Mouse (Mus musculus) midbrain, embryonic 14.5 days (tissue): ENCODE measurements around the gene Ppfia4. TPM values are rescaled to one million over a fixed set of nuclear protein-coding genes. Genes with fewer than 3 reads are reported as not detected.

ENCODE experiments used
- polyA plus RNA-seq: library from polyadenylated mRNA; unstranded; fragments of >200 nt; fragmentation: Nextera tagmentation; extraction: Ambion mirVana; gene quantifications from 2 replicates; pipeline ENCODE4 v1.2.1, GENCODE M21; 2014

Ppfia4 gene
- polyA plus RNA-seq, 1 experiment from 2014 or later, result 11.5 TPM

Other genes starting within 250 kb of the Ppfia4 start
- 0.26 TPM in 1 of 2 replicates, not detected in the other for gene Chit1, start 221.7 kb downstream of the Ppfia4 start, polyA plus RNA-seq
- 3.6 and 3.7 TPM in 2 replicates for gene Chil1, start 150.8 kb downstream of the Ppfia4 start, polyA plus RNA-seq
- 0.12 TPM in 1 of 2 replicates, not detected in the other for gene Mybph, start 139.5 kb downstream of the Ppfia4 start, polyA plus RNA-seq
- 7.3 and 10.6 TPM in 2 replicates for gene Adora1, start 97.5 kb downstream of the Ppfia4 start, polyA plus RNA-seq
- gene Myog, start 42.9 kb downstream of the Ppfia4 start, polyA plus RNA-seq, result not detected in 2 replicates
- 121 and 151 TPM in 2 replicates for gene Tmem183a, start 29.1 kb upstream of the Ppfia4 start, polyA plus RNA-seq
- not detected in 2 replicates for gene 4933406M09Rik, start 53.0 kb upstream of the Ppfia4 start, polyA plus RNA-seq
- 9.0 and 9.2 TPM in 2 replicates for gene Cyb5r1, start 72.6 kb upstream of the Ppfia4 start, polyA plus RNA-seq
- 70.5 and 73.5 TPM in 2 replicates for gene Adipor1, start 82.5 kb upstream of the Ppfia4 start, polyA plus RNA-seq
- 19.6 and 34.4 TPM in 2 replicates for gene Klhl12, start 122.6 kb upstream of the Ppfia4 start, polyA plus RNA-seq
- 69.4 and 75.3 TPM in 2 replicates for gene Rabif, start 161.7 kb upstream of the Ppfia4 start, polyA plus RNA-seq
- not detected in 2 replicates for gene Mgat4e, start 216.8 kb upstream of the Ppfia4 start, polyA plus RNA-seq
- 79.7 and 111 TPM in 2 replicates for gene Kdm5b, start 227.2 kb upstream of the Ppfia4 start, polyA plus RNA-seq